In genomic region chr19:8965771-8966170, GRCm38 (mm10) we compare ENCODE assay signal across 8 mouse cellular contexts. TPM values are rescaled to one million over a fixed set of nuclear protein-coding genes. Genes with fewer than 3 reads are reported as not detected.
DNase-seq lines count a peak whose midpoint lies in the region; ATAC-seq lines count a peak whose summit lies in the region.

No protein-coding gene starts in this region.

- no peak for DNase-seq in lung, postnatal 14 days
- DNase-seq in cerebellum, postnatal 10 days: peak; percentile 44 to 45
- no peak for DNase-seq in B cell, adult 2 months
- no peak for DNase-seq in urinary bladder, adult 18-20 months (ENCODE audit: low spot score in 2 of 2)

- peak overlapping the region; percentile 82 for H3K4me3 ChIP-seq in lung, embryonic 15.5 days
- peak overlapping the region; percentile 76 for H3K4me3 ChIP-seq in heart, embryonic 13.5 days
- H3K4me3 ChIP-seq in limb, embryonic 12.5 days (replicated peaks): peak overlapping the region; percentile 82
- H3K4me3 ChIP-seq in stomach, embryonic 14.5 days (ENCODE audit: low read depth, low read length): peak overlapping the region; percentile 89

- H3K27me3 ChIP-seq in lung, embryonic 15.5 days: no peaks in the 10 kb centered on the region
- no peaks in the 10 kb centered on the region for H3K27me3 ChIP-seq in heart, embryonic 13.5 days (replicated peaks)
- H3K27me3 ChIP-seq in limb, embryonic 12.5 days: no peaks in the 10 kb centered on the region
- H3K27me3 ChIP-seq in stomach, embryonic 14.5 days (ENCODE audit: control insufficient read depth, insufficient read depth, low read length): no peaks in the 10 kb centered on the region

- peak overlapping the region; percentile 55 for H3K4me2 ChIP-seq in lung, embryonic 15.5 days
- H3K4me2 ChIP-seq in heart, embryonic 13.5 days: peak overlapping the region; percentile 82
- peak overlapping the region; percentile 91 for H3K4me2 ChIP-seq in limb, embryonic 12.5 days
- H3K4me2 ChIP-seq in stomach, embryonic 14.5 days (replicated peaks; ENCODE audit: low read depth, low read length): peak overlapping the region; percentile 74

- H3K27ac ChIP-seq in lung, embryonic 15.5 days: peak overlapping the region; percentile 94
- H3K27ac ChIP-seq in heart, embryonic 13.5 days (replicated peaks): peak overlapping the region; percentile 96
- H3K27ac ChIP-seq in limb, embryonic 12.5 days: peak overlapping the region; percentile 94
- peak overlapping the region; percentile 93 for H3K27ac ChIP-seq in stomach, embryonic 14.5 days (ENCODE audit: low read length)

- ATAC-seq in lung, embryonic 15.5 days (ENCODE audit: borderline replicate concordance, extremely low read depth, low FRiP score, low TSS enrichment): no peak
- ATAC-seq in heart, embryonic 13.5 days (ENCODE audit: extremely low read depth, insufficient number of reproducible peaks, low FRiP score, low TSS enrichment): no peak
- ATAC-seq in limb, embryonic 12.5 days (ENCODE audit: insufficient number of reproducible peaks, insufficient read depth, low FRiP score, low TSS enrichment, low read depth): no peak
- ATAC-seq in stomach, embryonic 14.5 days (ENCODE audit: insufficient number of reproducible peaks, insufficient read depth, low FRiP score, low read depth): no peak

- peaks cover 19% of the 10 kb centered on the region for H3K4me1 ChIP-seq in lung, embryonic 15.5 days
- H3K4me1 ChIP-seq in heart, embryonic 13.5 days: peaks cover 30% of the 10 kb centered on the region
- H3K4me1 ChIP-seq in limb, embryonic 12.5 days (replicated peaks): peaks cover 16% of the 10 kb centered on the region
- H3K4me1 ChIP-seq in stomach, embryonic 14.5 days (ENCODE audit: control insufficient read depth, insufficient read depth, low read length): peaks cover 10% of the 10 kb centered on the region; the same call in 1 of the 2 replicates

- peak overlapping the region; percentile 61 for H3K9ac ChIP-seq in lung, embryonic 15.5 days
- H3K9ac ChIP-seq in heart, embryonic 13.5 days: peak overlapping the region; percentile 90
- peak overlapping the region; percentile 61; the same call in 1 of the 2 replicates for H3K9ac ChIP-seq in limb, embryonic 12.5 days (replicated peaks)
- H3K9ac ChIP-seq in stomach, embryonic 14.5 days (replicated peaks; ENCODE audit: low read depth, low read length): peak overlapping the region; percentile 64

- WGBS in lung, embryonic 15.5 days: 65% methylated on average over 8 of the region's 8 CpGs
- 66% methylated on average over 8 of the region's 8 CpGs for WGBS in heart, embryonic 13.5 days
- WGBS in limb, embryonic 12.5 days: 77% methylated on average over 8 of the region's 8 CpGs
- WGBS in stomach, embryonic 14.5 days: 75% methylated on average over 8 of the region's 8 CpGs

- H3K36me3 ChIP-seq in lung, embryonic 15.5 days: peaks cover 66% of the 10 kb centered on the region
- peaks cover 75% of the 10 kb centered on the region for H3K36me3 ChIP-seq in heart, embryonic 13.5 days
- peaks cover 75% of the 10 kb centered on the region for H3K36me3 ChIP-seq in limb, embryonic 12.5 days
- H3K36me3 ChIP-seq in stomach, embryonic 14.5 days (ENCODE audit: control insufficient read depth, insufficient read depth, low read length): peaks cover 51% of the 10 kb centered on the region

- no peaks in the 10 kb centered on the region for H3K9me3 ChIP-seq in lung, embryonic 15.5 days
- no peaks in the 10 kb centered on the region for H3K9me3 ChIP-seq in heart, embryonic 13.5 days
- H3K9me3 ChIP-seq in limb, embryonic 12.5 days: no peaks in the 10 kb centered on the region
- no peaks in the 10 kb centered on the region for H3K9me3 ChIP-seq in stomach, embryonic 14.5 days (ENCODE audit: control insufficient read depth, low read depth, low read length)

RNA-seq across cellular contexts. Expression of gene Eef1g, which starts 1.1 kb away (rescaled TPM):
- polyA plus RNA-seq in lung, embryonic 15.5 days (2015; fragmentation: Nextera tagmentation; extraction: Ambion mirVana): 420 and 427 TPM in 2 replicates
- polyA plus RNA-seq in heart, embryonic 13.5 days (2015; fragmentation: Nextera tagmentation; extraction: Ambion mirVana): 251 and 281 TPM in 2 replicates
- 472 and 476 TPM in 2 replicates for polyA plus RNA-seq in limb, embryonic 12.5 days (2016; fragmentation: Nextera tagmentation; extraction: Ambion mirVana)
- polyA plus RNA-seq in stomach, embryonic 14.5 days (2014; fragmentation: Nextera tagmentation; extraction: Ambion mirVana): 469 and 470 TPM in 2 replicates

RNA-seq across cellular contexts. Expression of gene Tut1, which starts 12.1 kb away (rescaled TPM):
- polyA plus RNA-seq in lung, embryonic 15.5 days (2015; fragmentation: Nextera tagmentation; extraction: Ambion mirVana): 28.4 and 29.7 TPM in 2 replicates
- polyA plus RNA-seq in heart, embryonic 13.5 days (2015; fragmentation: Nextera tagmentation; extraction: Ambion mirVana): 16.3 and 17.1 TPM in 2 replicates
- polyA plus RNA-seq in limb, embryonic 12.5 days (2016; fragmentation: Nextera tagmentation; extraction: Ambion mirVana): 37.9 and 39.7 TPM in 2 replicates
- 27.2 and 27.6 TPM in 2 replicates for polyA plus RNA-seq in stomach, embryonic 14.5 days (2014; fragmentation: Nextera tagmentation; extraction: Ambion mirVana)

RNA-seq across cellular contexts. Expression of gene Ahnak, which starts 23.3 kb away (rescaled TPM):
- polyA plus RNA-seq in lung, embryonic 15.5 days (2015; fragmentation: Nextera tagmentation; extraction: Ambion mirVana): 24.7 and 25.6 TPM in 2 replicates
- polyA plus RNA-seq in heart, embryonic 13.5 days (2015; fragmentation: Nextera tagmentation; extraction: Ambion mirVana): 22.8 TPM in 2 replicates
- polyA plus RNA-seq in limb, embryonic 12.5 days (2016; fragmentation: Nextera tagmentation; extraction: Ambion mirVana): 20.5 and 24.1 TPM in 2 replicates
- 33.4 and 40.6 TPM in 2 replicates for polyA plus RNA-seq in stomach, embryonic 14.5 days (2014; fragmentation: Nextera tagmentation; extraction: Ambion mirVana)

RNA-seq across cellular contexts. Expression of gene Mta2, which starts 24.1 kb away (rescaled TPM):
- 165 and 173 TPM in 2 replicates for polyA plus RNA-seq in lung, embryonic 15.5 days (2015; fragmentation: Nextera tagmentation; extraction: Ambion mirVana)
- polyA plus RNA-seq in heart, embryonic 13.5 days (2015; fragmentation: Nextera tagmentation; extraction: Ambion mirVana): 83.6 and 88.0 TPM in 2 replicates
- 227 and 231 TPM in 2 replicates for polyA plus RNA-seq in limb, embryonic 12.5 days (2016; fragmentation: Nextera tagmentation; extraction: Ambion mirVana)
- 41.5 and 45.3 TPM in 2 replicates for polyA plus RNA-seq in stomach, embryonic 14.5 days (2014; fragmentation: Nextera tagmentation; extraction: Ambion mirVana)

RNA-seq across cellular contexts. Expression of gene Eml3, which starts 36.4 kb away (rescaled TPM):
- 30.8 and 35.6 TPM in 2 replicates for polyA plus RNA-seq in lung, embryonic 15.5 days (2015; fragmentation: Nextera tagmentation; extraction: Ambion mirVana)
- polyA plus RNA-seq in heart, embryonic 13.5 days (2015; fragmentation: Nextera tagmentation; extraction: Ambion mirVana): 14.4 and 14.9 TPM in 2 replicates
- 34.6 and 34.9 TPM in 2 replicates for polyA plus RNA-seq in limb, embryonic 12.5 days (2016; fragmentation: Nextera tagmentation; extraction: Ambion mirVana)
- polyA plus RNA-seq in stomach, embryonic 14.5 days (2014; fragmentation: Nextera tagmentation; extraction: Ambion mirVana): 16.8 and 18.2 TPM in 2 replicates

Comparison
In these comparisons a context has a peak if more than half of its experiments do, and no peak if none do; other contexts are left out.
1. DNase-seq: peak in cerebellum, postnatal 10 days (2 of 2); none in lung, postnatal 14 days (single experiment), B cell, adult 2 months (0 of 2) and urinary bladder, adult 18-20 months (0 of 2).
2. Peak in every context shown above with its lines, with median percentiles within 50 percentile points of each other: H3K27ac ChIP-seq, H3K4me2 ChIP-seq, H3K4me3 ChIP-seq and H3K9ac ChIP-seq.